Mouse (Mus musculus): ENCODE data around the gene Blnk. TPM values are rescaled to one million over a fixed set of nuclear protein-coding genes. Genes with fewer than 3 reads are reported as not detected.

The Blnk gene
- polyA plus RNA-seq, 1 experiment from 2014 or later: 0.75 TPM

DNA sequence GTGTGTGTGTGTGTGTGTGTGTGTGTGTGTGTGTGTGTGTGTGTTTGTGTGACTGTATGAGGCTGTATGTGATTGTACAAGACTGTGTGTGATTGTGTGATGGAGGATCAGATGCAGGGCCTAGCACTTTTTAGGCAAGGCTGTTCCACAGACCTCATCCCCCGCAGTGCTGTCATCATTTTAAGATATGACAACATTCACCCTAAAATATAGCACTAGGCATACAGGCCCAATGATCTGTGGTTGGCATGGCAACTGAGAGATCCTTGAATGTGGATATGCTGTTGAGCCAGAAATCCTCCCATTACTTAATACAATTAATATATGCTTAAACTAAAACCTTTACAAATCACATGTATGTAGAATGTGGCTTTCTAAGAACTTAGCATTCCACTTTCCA lies 9.8 kb downstream of the Blnk start:
- H3K4me3 ChIP-seq (ENCODE audit: low read length): no peak overlapping the region
- H3K27me3 ChIP-seq (ENCODE audit: control insufficient read depth, insufficient read depth, low read length): no peaks in the 10 kb centered on the region
- WGBS: 95% methylated on average over 1 of the region's 1 CpGs
- no peaks in the 10 kb centered on the region for H3K4me1 ChIP-seq (ENCODE audit: control insufficient read depth, insufficient read depth, low read length)
- ATAC-seq (replicated peaks; ENCODE audit: extremely low read depth, insufficient read depth, low FRiP score): no peak
- no peak overlapping the region for H3K9ac ChIP-seq (ENCODE audit: low read length)
- H3K4me2 ChIP-seq (ENCODE audit: low read depth, low read length): no peak overlapping the region
- no peak overlapping the region for H3K27ac ChIP-seq (ENCODE audit: low read length)
- H3K36me3 ChIP-seq (ENCODE audit: control insufficient read depth, insufficient read depth): no peaks in the 10 kb centered on the region
- H3K9me3 ChIP-seq (replicated peaks; ENCODE audit: control insufficient read depth, low read length): no peaks in the 10 kb centered on the region

DNA sequence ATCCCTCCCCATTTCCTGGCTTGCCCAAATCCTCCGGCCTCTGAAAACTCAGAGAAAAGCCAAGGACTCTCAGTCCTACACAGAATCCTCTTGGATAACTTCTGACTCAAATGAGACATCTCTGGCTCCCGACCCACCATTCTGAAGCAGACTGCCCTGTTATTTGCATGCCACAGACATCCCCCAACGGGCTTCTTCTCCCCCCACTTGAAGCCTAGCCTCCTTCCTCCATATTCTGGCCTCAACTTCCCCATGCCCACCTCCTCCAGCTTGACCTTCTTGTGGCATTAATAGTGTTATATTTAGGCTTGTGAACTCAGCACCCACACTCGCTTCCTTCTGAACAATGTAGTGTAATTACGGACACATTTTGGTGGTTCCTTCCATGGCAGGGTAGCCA lies 13.7 kb downstream of the Blnk start:
- Histone ChIP-seq H3K4me3 (ENCODE audit: low read length) (no peak overlapping the region), H3K4me1 (ENCODE audit: control insufficient read depth, insufficient read depth, low read length) (no peaks in the 10 kb centered on the region), H3K27ac (ENCODE audit: low read length) (no peak overlapping the region), H3K4me2 (ENCODE audit: low read depth, low read length) (no peak overlapping the region), H3K27me3 (ENCODE audit: control insufficient read depth, insufficient read depth, low read length) (no peaks in the 10 kb centered on the region), H3K9me3 (replicated peaks; ENCODE audit: control insufficient read depth, low read length) (no peaks in the 10 kb centered on the region), H3K9ac (ENCODE audit: low read length) (no peak overlapping the region), H3K36me3 (ENCODE audit: control insufficient read depth, insufficient read depth) (no peaks in the 10 kb centered on the region)
- no peak for ATAC-seq (replicated peaks; ENCODE audit: extremely low read depth, insufficient read depth, low FRiP score)
- WGBS: 75% methylated on average over 5 of the region's 5 CpGs

DNA sequence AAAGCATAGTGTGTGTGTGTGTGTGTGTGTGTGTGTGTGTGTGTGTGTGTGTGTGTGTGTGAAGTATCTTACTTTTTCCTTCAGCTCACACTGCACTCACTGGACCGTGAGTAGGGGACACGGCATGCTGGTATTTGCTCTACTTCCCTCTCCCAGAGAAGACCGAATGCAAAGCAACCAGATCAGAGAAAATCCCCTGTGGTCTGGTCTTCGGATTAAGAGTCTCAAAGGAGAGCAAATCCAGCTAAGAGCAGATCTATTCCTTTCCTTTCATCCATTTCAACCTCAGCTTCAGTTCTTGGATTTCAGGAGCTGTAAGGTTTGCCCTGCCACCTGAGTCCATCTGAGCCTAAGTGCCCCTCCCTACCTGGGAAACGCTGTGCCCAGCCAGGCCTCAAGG lies 16.3 kb downstream of the Blnk start:
- Histone ChIP-seq H3K27me3 (ENCODE audit: control insufficient read depth, insufficient read depth, low read length) (no peaks in the 10 kb centered on the region), H3K4me3 (ENCODE audit: low read length) (no peak overlapping the region), H3K9me3 (replicated peaks; ENCODE audit: control insufficient read depth, low read length) (no peaks in the 10 kb centered on the region), H3K27ac (ENCODE audit: low read length) (no peak overlapping the region), H3K4me1 (ENCODE audit: control insufficient read depth, insufficient read depth, low read length) (no peaks in the 10 kb centered on the region), H3K4me2 (ENCODE audit: low read depth, low read length) (no peak overlapping the region), H3K36me3 (ENCODE audit: control insufficient read depth, insufficient read depth) (no peaks in the 10 kb centered on the region), H3K9ac (ENCODE audit: low read length) (no peak overlapping the region)
- WGBS: 53% methylated on average over 5 of the region's 5 CpGs
- no peak for ATAC-seq (replicated peaks; ENCODE audit: extremely low read depth, insufficient read depth, low FRiP score)

DNA sequence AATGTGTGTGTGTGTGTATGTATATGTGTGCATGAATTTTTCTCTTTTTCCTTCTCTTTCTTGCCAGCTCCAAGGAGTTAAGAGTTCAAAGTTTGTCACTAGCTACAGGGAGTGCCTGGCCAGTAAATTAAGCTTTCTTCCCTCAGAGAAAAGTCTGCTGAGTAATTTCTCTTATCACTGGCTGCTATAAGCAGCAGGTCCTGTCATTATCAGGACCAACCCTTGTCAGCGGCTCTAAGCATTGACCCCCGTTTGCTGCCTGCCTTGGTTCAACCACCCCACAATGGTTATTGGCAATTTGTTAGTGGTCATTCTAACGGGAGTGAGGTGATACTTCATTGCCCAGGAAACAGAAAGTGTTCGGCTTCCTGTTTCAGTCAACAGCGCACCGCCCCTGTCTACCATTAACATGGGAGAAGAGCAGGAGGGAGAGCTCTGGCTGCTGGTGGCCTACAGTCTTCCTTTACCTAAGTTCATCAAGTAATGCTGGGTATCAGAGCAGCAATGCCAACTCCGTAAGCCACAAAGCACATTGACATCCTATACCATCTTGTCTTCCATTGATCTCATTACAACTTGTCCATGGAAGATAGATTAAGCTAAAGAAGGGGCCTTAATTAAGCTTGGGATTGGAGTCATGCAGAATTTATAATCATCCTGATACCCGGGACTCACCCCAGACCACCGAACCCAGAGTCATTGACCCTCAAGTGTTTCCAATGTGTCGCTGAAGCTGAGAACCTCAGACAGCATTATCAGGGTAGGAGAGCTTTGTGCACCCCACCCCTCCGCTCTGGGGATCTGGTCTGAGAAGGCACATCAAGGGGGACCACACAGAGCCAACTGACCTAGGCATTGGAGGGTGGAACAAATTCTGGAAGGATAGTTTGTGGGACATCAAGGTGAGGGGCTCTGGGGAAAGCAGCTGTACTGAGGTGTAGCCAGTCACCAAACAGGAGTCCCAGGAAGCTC lies 17.1 kb downstream of the Blnk start:
- no peaks in the 10 kb centered on the region for H3K4me1 ChIP-seq (ENCODE audit: control insufficient read depth, insufficient read depth, low read length)
- H3K4me3 ChIP-seq (ENCODE audit: low read length): no peak overlapping the region
- H3K9me3 ChIP-seq (replicated peaks; ENCODE audit: control insufficient read depth, low read length): no peaks in the 10 kb centered on the region
- H3K27ac ChIP-seq (ENCODE audit: low read length): no peak overlapping the region
- H3K9ac ChIP-seq (ENCODE audit: low read length): no peak overlapping the region
- H3K4me2 ChIP-seq (ENCODE audit: low read depth, low read length): no peak overlapping the region
- WGBS: 64% methylated on average over 11 of the region's 11 CpGs
- H3K27me3 ChIP-seq (ENCODE audit: control insufficient read depth, insufficient read depth, low read length): no peaks in the 10 kb centered on the region
- no peaks in the 10 kb centered on the region for H3K36me3 ChIP-seq (ENCODE audit: control insufficient read depth, insufficient read depth)
- no peak for ATAC-seq (replicated peaks; ENCODE audit: extremely low read depth, insufficient read depth, low FRiP score)

DNA sequence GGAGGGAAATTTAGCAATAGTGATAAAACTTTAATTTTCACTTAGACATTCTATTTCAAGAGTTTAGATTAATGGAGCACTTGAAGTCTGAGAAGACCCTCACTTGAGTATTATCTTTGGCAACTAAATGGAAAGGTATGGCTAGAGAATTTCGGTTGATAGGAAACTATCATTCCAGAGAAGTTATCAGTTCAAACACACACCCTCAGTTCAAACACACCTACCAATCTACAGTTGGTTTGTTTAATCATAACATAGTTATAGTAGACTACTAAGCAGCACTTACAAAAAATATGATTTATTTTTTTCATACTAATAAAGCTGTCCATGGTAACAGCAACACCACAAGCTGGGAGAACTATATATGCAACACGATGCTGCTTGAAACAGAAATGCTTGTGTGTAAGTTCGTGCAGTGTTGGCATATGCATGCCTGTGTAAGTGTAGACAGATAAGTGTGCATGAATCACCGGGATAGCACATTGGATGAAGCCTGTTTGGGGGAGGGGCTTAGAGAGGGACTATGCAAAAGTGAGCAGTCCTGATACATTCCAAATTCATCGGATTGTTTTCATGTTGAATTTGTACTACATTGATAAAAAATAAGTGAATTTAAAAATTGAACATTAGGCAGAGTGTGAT lies 22.9 kb downstream of the Blnk start:
- Histone ChIP-seq H3K4me1 (ENCODE audit: control insufficient read depth, insufficient read depth, low read length) (no peaks in the 10 kb centered on the region), H3K4me2 (ENCODE audit: low read depth, low read length) (no peak overlapping the region), H3K9ac (ENCODE audit: low read length) (no peak overlapping the region), H3K36me3 (ENCODE audit: control insufficient read depth, insufficient read depth) (no peaks in the 10 kb centered on the region), H3K27ac (ENCODE audit: low read length) (no peak overlapping the region), H3K4me3 (ENCODE audit: low read length) (no peak overlapping the region), H3K9me3 (replicated peaks; ENCODE audit: control insufficient read depth, low read length) (no peaks in the 10 kb centered on the region), H3K27me3 (ENCODE audit: control insufficient read depth, insufficient read depth, low read length) (no peaks in the 10 kb centered on the region; the same call in 1 of the 2 replicates)
- WGBS: 61% methylated on average over 5 of the region's 5 CpGs
- no peak for ATAC-seq (replicated peaks; ENCODE audit: extremely low read depth, insufficient read depth, low FRiP score)

DNA sequence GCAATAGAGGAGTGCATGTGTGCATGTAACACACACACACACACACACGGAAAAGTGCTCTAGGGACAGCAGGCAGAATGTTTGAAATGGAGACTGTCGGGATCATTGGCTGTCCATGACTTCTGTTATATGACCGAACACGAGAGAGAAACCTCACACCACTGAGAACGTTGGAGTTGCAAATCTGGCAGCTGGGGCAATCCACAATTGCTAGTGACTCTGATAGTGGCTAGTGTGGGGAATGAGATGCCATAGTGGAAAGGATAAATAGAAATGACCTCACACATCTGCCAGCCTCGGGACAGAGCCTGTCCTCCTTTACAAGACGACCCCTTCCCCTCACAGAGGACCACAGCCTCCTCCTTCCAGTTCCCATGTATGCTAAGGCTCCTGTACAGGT lies 23.6 kb downstream of the Blnk start:
- H3K9ac ChIP-seq (ENCODE audit: low read length): no peak overlapping the region
- H3K9me3 ChIP-seq (replicated peaks; ENCODE audit: control insufficient read depth, low read length): no peaks in the 10 kb centered on the region
- no peaks in the 10 kb centered on the region for H3K36me3 ChIP-seq (ENCODE audit: control insufficient read depth, insufficient read depth)
- WGBS: 64% methylated on average over 7 of the region's 7 CpGs
- H3K4me1 ChIP-seq (ENCODE audit: control insufficient read depth, insufficient read depth, low read length): no peaks in the 10 kb centered on the region
- no peaks in the 10 kb centered on the region; the same call in 1 of the 2 replicates for H3K27me3 ChIP-seq (ENCODE audit: control insufficient read depth, insufficient read depth, low read length)
- no peak overlapping the region for H3K4me3 ChIP-seq (ENCODE audit: low read length)
- no peak overlapping the region for H3K27ac ChIP-seq (ENCODE audit: low read length)
- ATAC-seq (replicated peaks; ENCODE audit: extremely low read depth, insufficient read depth, low FRiP score): no peak
- H3K4me2 ChIP-seq (ENCODE audit: low read depth, low read length): no peak overlapping the region

DNA sequence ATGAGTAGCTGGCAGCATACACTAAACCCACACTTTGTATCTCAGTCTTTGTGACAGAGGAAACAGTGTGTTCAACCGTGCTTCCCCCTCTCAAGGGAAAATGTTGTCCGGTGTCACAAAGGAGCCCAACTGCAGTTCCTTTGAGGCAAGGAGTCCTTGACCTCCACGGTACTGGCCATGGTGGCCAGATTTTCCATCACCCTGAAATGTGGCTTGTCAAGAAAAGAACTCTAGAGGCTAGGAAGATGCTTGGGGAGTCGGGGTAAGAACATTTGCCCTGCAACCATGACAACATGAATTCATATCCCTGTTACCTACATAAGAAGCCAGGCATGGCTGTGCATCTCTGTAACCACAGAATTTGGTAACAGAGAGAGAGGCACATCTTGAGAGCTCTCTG lies 24.0 kb downstream of the Blnk start:
- H3K4me3 ChIP-seq (ENCODE audit: low read length): no peak overlapping the region
- no peak overlapping the region for H3K4me2 ChIP-seq (ENCODE audit: low read depth, low read length)
- ATAC-seq (replicated peaks; ENCODE audit: extremely low read depth, insufficient read depth, low FRiP score): no peak
- H3K27me3 ChIP-seq (ENCODE audit: control insufficient read depth, insufficient read depth, low read length): no peaks in the 10 kb centered on the region; the same call in 1 of the 2 replicates
- H3K4me1 ChIP-seq (ENCODE audit: control insufficient read depth, insufficient read depth, low read length): no peaks in the 10 kb centered on the region
- no peak overlapping the region for H3K27ac ChIP-seq (ENCODE audit: low read length)
- H3K9me3 ChIP-seq (replicated peaks; ENCODE audit: control insufficient read depth, low read length): no peaks in the 10 kb centered on the region
- WGBS: 75% methylated on average over 4 of the region's 4 CpGs
- H3K36me3 ChIP-seq (ENCODE audit: control insufficient read depth, insufficient read depth): no peaks in the 10 kb centered on the region
- H3K9ac ChIP-seq (ENCODE audit: low read length): no peak overlapping the region

DNA sequence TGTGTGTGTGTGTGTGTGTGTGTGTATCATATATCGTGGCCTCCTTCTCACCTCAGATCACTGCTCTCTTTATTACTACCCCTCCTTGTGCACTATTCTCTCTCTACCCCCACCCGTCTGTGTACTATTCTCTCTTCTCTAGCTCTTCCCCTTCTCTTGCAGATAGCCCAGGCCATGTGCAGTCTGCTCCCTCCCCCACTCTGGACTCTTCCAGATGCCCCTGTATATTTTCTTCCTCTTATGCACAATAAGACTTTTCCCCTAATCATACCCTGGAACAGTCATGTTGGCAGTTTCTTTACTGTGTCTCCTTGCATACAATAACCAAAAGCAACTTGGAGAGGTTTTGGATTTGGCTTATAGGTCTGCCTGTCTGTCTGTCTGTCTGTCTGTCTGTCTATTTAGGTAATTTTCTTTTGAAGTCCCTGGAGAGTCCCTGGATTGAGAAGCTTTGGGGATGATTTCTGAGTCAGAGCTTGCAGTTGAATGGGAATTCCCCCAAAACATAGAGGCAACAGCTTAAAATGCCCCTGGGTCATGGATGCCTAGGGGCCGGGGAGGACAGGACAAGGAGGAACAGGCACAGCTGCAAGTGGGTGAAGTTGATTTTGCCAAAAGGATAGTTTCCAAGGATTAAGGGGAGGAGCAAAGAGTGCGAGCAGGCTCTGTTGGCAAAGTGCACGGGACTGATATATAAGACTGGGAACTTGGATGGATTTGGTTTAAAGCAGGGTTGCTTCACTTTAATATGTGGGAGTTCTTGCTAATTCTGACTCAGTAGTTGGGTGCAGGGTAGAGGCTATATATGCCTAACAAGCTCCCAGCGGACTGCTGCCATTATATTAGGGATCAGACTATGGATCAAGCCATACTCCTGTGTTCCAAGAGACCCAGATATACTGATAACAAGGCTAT lies 29.1 kb downstream of the Blnk start:
- H3K4me2 ChIP-seq (ENCODE audit: low read depth, low read length): no peak overlapping the region
- H3K27ac ChIP-seq (ENCODE audit: low read length): no peak overlapping the region
- no peak overlapping the region for H3K9ac ChIP-seq (ENCODE audit: low read length)
- H3K9me3 ChIP-seq (replicated peaks; ENCODE audit: control insufficient read depth, low read length): no peaks in the 10 kb centered on the region
- no peaks in the 10 kb centered on the region for H3K36me3 ChIP-seq (ENCODE audit: control insufficient read depth, insufficient read depth)
- no peak overlapping the region for H3K4me3 ChIP-seq (ENCODE audit: low read length)
- no peaks in the 10 kb centered on the region for H3K4me1 ChIP-seq (ENCODE audit: control insufficient read depth, insufficient read depth, low read length)
- no peak for ATAC-seq (replicated peaks; ENCODE audit: extremely low read depth, insufficient read depth, low FRiP score)
- no peaks in the 10 kb centered on the region; the same call in 1 of the 2 replicates for H3K27me3 ChIP-seq (ENCODE audit: control insufficient read depth, insufficient read depth, low read length)
- 74% methylated on average over 6 of the region's 6 CpGs for WGBS

Measured in heart, embryonic 16.5 days (tissue).